Mouse (Mus musculus) spleen, adult 2 months (tissue): ENCODE measurements around the gene Zbtb7b.

Source experiments
- CTCF ChIP-seq: fragments of 200-500 bp; IDR thresholded peaks from 2 replicates; pipeline ENCODE4 v1.5.1; 2011; ENCODE audit warnings: mild to moderate bottlenecking, inconsistent platforms; ENCODE audit not compliant: insufficient read depth, insufficient read length, insufficient replicate concordance; ENCODE audit errors: extremely low read depth
- POLR2A ChIP-seq: fragments of 200-500 bp; IDR thresholded peaks from 2 replicates; pipeline ENCODE4 v1.6.1; 2011; ENCODE audit warnings: low read depth, low read length, inconsistent platforms

GRCm38 (mm10) chr3:89333053-89333452, 61.5 kb downstream of the Zbtb7b start:
- no peak for TF ChIP-seq CTCF
- TF ChIP-seq POLR2A = no peak
